Mouse (Mus musculus) hindbrain, embryonic 11.5 days (tissue): ENCODE measurements around the gene Ift81. TPM values are rescaled to one million over a fixed set of nuclear protein-coding genes. Genes with fewer than 3 reads are reported as not detected.
"Not testable (repeated sequence)": the region's sequence is repeated elsewhere in the genome, so short reads cannot be mapped to it uniquely, and the experiment has no call there.

Experiments
- ATAC-seq: fragments of 200-750 bp; cut with Nextera tagmentation; 2 replicates; pipeline ENCODE4 v1.8.0; 2017; ENCODE audit warnings: mild to moderate bottlenecking, moderate TSS enrichment, moderate library complexity; ENCODE audit not compliant: low FRiP score
- DNase-seq: peaks from one replicate; pipeline ENCODE4 v3.0.0-alpha.2; 2015; ENCODE audit warnings: low spot score
- H3K27ac ChIP-seq: fragments of 300-500 bp; sonication (generic); 2 replicates; pipeline ENCODE4 v1.5.1; 2014; ENCODE audit warnings: mild to moderate bottlenecking, low read depth, low read length
- H3K27me3 ChIP-seq: fragments of 300-500 bp; sonication (generic); 2 replicates; pipeline ENCODE4 v1.6.1; 2014; ENCODE audit warnings: mild to moderate bottlenecking, low read length, moderate library complexity, mixed read lengths; ENCODE audit not compliant: control insufficient read depth, insufficient read depth
- H3K36me3 ChIP-seq: fragments of 300-500 bp; sonication (generic); 2 replicates; pipeline ENCODE4 v1.6.1; 2014; ENCODE audit warnings: mild to moderate bottlenecking, low read length, moderate library complexity, mixed read lengths; ENCODE audit not compliant: control insufficient read depth, insufficient read depth
- H3K4me1 ChIP-seq: fragments of 300-500 bp; sonication (generic); replicated peaks from 2 replicates; pipeline ENCODE4 v1.6.1; 2014; ENCODE audit warnings: low read length, mixed read lengths; ENCODE audit not compliant: control insufficient read depth, insufficient read depth
- H3K4me2 ChIP-seq: fragments of 300-500 bp; sonication (generic); replicated peaks from 2 replicates; pipeline ENCODE4 v1.6.1; 2014; ENCODE audit warnings: mild to moderate bottlenecking, low read depth, low read length
- H3K4me3 ChIP-seq: fragments of 300-500 bp; sonication (generic); 2 replicates; pipeline ENCODE4 v1.5.1; 2014; ENCODE audit warnings: low read depth, low read length
- H3K9ac ChIP-seq: fragments of 300-500 bp; sonication (generic); 2 replicates; pipeline ENCODE4 v1.6.1; 2014; ENCODE audit warnings: low read depth, low read length
- H3K9me3 ChIP-seq: fragments of 300-500 bp; sonication (generic); 2 replicates; pipeline ENCODE4 v1.6.1; 2016; ENCODE audit warnings: low read length; ENCODE audit not compliant: control insufficient read depth
- WGBS: fragments of 180-500 bp; shearing (Covaris S2); extraction: QIAGEN DNeasy Blood & Tissue Kit; methylation state at CpG from one replicate; pipeline ENCODE4 v1.1.7; 2014; 5-methylcytosine and 5-hydroxymethylcytosine counted together
- polyA plus RNA-seq: library from polyadenylated mRNA; unstranded; fragments of >200 nt; fragmentation: Nextera tagmentation; extraction: Ambion mirVana; gene quantifications from 2 replicates; pipeline ENCODE4 v1.2.1, GENCODE M21; 2014

The Ift81 gene
- polyA plus RNA-seq, 1 experiment from 2014 or later, result 49.1 TPM

DNA sequence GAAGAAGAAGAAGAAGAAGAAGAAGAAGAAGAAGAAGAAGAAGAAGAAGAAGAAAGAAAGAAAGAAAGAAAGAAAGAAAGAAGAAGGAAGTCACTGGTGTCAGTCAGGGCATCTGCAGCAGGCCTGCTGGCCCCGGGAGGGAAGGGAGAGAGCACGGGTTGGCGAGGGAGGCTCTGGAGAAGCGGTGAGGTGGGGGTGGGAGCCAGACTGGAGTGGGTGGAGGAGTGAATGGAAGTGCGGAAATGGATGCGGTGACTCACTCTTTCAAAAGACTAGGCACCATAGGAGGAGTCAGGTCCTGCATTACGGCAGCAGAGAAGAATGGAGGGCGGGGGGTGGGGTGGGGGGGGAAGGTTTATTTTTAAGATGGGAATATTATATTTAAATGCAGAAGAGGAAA is 34.9 kb upstream of the Ift81 start:
- no peaks in the 10 kb centered on the region for H3K27me3 ChIP-seq
- H3K4me3 ChIP-seq, result no peak overlapping the region
- WGBS, result 72% methylated on average over 8 of the region's 8 CpGs
- H3K4me2 ChIP-seq, result no peak overlapping the region
- DNase-seq, result no peak
- H3K4me1 ChIP-seq, result peaks cover 10% of the 10 kb centered on the region
- no peaks in the 10 kb centered on the region for H3K9me3 ChIP-seq
- no peak for ATAC-seq
- no peak overlapping the region for H3K27ac ChIP-seq
- H3K36me3 ChIP-seq, result no peaks in the 10 kb centered on the region
- no peak overlapping the region for H3K9ac ChIP-seq

DNA sequence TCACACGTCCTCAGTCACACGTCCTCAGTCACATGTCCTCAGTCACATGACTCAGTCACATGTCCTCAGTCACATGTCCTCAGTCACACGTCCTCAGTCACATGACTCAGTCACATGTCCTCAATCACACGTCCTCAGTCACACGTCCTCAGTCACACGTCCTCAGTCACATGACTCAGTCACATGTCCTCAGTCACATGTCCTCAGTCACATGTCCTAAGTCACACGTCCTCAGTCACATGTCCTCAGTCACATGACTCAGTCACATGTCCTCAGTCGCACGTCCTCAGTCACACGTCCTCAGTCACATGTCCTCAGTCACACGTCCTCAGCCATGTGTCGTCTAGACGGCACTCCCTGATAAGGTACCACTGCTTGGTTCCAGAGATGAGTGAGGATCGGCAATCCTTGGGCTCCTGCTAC is 33.6 kb upstream of the Ift81 start:
- not testable (repeated sequence) for H3K9me3 ChIP-seq, H3K4me1 ChIP-seq, H3K4me3 ChIP-seq, H3K27ac ChIP-seq, H3K36me3 ChIP-seq, DNase-seq, H3K27me3 ChIP-seq, H3K9ac ChIP-seq, H3K4me2 ChIP-seq, ATAC-seq
- 95% methylated on average over 13 of the region's 14 CpGs for WGBS

DNA sequence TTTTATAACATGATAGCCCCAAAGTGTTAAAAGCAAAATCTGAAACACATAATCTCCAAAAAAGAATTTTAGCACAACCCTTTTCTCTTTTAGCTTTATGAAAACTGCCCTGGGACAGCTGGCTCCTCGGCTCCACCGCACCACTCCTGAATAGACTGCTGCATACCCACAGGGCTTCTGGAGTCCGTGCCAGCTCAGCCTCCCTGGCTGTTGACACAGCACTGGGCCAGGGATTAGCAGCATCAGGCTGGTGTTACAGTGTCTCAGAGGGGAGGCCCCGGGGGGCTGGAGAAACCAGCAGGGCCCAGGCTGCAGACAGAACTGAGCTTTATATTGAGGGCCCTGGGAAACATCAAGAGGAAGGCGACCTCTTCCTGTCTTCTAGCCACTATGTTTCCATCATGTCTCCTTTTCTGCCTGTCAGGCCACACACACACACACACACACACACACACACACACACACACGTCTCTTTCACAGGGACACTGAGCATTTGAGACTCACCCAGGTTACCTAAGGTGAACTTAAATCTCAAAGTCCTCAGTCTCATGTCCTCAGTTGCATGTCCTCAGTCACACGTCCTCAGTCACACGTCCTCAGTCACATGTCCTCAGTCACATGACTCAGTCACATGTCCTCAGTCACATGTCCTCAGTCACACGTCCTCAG is 33.1 kb upstream of the Ift81 start:
- H3K4me2 ChIP-seq, result no peak overlapping the region
- no peak overlapping the region for H3K27ac ChIP-seq

DNA sequence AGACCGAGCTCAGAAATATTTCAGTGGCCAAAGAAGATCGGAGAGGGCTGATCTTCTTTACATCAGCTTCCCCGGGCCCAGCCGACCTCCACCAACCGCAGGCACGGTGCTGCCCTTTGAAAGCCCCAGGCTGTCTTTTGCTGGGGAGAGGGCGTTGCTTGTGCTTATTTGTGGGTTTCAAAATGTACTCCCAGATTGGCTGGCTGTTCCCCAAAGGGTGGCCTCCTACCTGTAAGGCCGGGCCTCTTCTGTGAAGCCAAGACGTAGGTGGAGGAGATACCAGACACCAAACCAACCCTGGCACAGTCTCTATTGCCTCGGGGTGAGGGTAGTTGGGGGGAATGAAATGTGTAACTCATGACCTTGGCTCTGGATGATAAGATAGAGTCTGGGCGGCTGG is 31.7 kb upstream of the Ift81 start:
- Histone ChIP-seq H3K27me3 (no peaks in the 10 kb centered on the region), H3K4me2 (no peak overlapping the region), H3K4me3 (no peak overlapping the region), H3K9ac (no peak overlapping the region), H3K9me3 (no peaks in the 10 kb centered on the region), H3K36me3 (no peaks in the 10 kb centered on the region), H3K27ac (no peak overlapping the region), H3K4me1 (no peaks in the 10 kb centered on the region)
- ATAC-seq (no peak), DNase-seq (no peak)
- 92% methylated on average over 11 of the region's 11 CpGs for WGBS

More for the DNA sequence above, 33.1 kb upstream of the Ift81 start:
- no peaks in the 10 kb centered on the region for H3K9me3 ChIP-seq
- H3K36me3 ChIP-seq, result no peaks in the 10 kb centered on the region
- DNase-seq (no peak), ATAC-seq (no peak)
- H3K4me1 ChIP-seq, result no peaks in the 10 kb centered on the region
- no peaks in the 10 kb centered on the region for H3K27me3 ChIP-seq
- WGBS, result 78% methylated on average over 9 of the region's 9 CpGs
- H3K9ac ChIP-seq, result no peak overlapping the region
- no peak overlapping the region for H3K4me3 ChIP-seq

DNA sequence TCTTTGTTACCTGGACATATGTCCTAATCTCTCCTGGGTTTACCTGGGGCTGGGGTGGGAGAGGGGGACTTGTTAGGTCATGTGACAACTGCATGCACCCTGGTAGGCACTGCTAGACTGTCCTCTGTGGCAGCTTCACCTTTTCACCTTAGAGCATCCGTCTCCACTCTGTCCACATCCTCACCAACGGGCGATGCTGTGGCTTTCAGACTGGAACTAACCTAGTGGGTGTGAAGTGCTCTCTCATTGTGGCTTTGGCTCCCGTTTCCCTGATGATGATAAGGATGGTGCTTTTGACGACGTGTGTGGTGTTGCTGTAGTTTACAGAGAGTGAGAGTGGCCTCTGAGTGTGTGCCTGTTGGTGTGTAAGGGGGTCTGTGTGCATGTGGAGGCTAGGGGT is 31.0 kb upstream of the Ift81 start:
- Histone ChIP-seq H3K36me3 (no peaks in the 10 kb centered on the region), H3K9me3 (no peaks in the 10 kb centered on the region), H3K27ac (no peak overlapping the region), H3K4me2 (no peak overlapping the region), H3K9ac (no peak overlapping the region), H3K4me3 (no peak overlapping the region), H3K4me1 (no peaks in the 10 kb centered on the region), H3K27me3 (no peaks in the 10 kb centered on the region)
- no peak for ATAC-seq
- WGBS, result 91% methylated on average over 6 of the region's 6 CpGs
- no peak for DNase-seq

DNA sequence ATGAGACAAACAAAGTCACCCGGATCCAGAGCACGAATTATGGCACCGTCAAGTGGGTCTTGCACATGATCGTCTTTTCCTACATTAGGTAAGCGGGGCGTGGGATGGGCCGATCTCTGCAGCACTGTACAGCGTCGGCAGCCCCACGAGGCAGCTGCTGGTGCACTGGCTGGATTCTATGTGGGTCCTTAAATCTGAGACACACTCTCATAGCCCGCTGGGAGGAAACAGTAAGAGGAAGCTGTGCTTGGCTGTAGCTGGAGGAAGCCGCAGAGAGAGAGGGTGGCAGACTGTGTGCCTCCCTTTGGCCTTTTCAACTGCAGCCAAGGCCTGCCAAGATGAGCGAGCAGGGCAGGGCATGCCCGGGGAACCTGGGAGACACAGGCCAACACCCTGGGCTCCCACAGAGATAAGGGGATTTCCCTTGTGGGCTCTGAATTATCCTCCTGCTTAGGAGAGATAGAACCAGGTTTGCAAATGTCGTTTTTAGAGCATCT is 29.8 kb upstream of the Ift81 start:
- WGBS, result 81% methylated on average over 15 of the region's 15 CpGs
- ATAC-seq (no peak), DNase-seq (no peak)
- H3K9me3 ChIP-seq, result no peaks in the 10 kb centered on the region
- no peaks in the 10 kb centered on the region for H3K4me1 ChIP-seq
- H3K4me3 ChIP-seq, result no peak overlapping the region
- no peaks in the 10 kb centered on the region for H3K27me3 ChIP-seq
- H3K4me2 ChIP-seq, result 0 out of 2 replicates have a peak overlapping the region, but pooled peaks have one; percentile 11
- no peak overlapping the region for H3K9ac ChIP-seq
- no peak overlapping the region for H3K27ac ChIP-seq
- H3K36me3 ChIP-seq, result no peaks in the 10 kb centered on the region

DNA sequence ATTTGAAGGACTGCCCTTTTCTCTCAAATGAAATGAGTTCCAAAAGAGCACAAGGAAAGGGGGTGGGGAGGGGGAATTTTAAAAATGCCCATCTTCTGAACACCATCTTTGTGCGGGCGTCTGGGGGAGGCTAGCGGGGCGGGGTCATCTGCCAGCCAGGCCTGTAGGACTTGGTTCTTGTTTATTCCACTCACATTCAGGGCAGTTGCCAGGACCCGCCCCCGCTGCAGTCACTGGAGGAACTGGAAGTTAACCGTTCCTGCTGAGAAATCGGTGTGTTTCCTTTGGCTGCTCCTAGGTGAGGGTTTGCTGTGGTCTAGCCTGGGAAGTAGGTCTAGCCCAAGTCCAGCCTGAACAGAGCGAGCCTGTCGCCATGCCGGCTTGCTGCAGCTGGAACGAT is 29.4 kb upstream of the Ift81 start, which contains the start of gene P2rx7:
TSS of gene P2rx7 (plus strand) at position 211 of the 400 bp plus-strand sequence.
- no peak within 1 kb of the TSS for H3K4me3 ChIP-seq
- no peak within 1 kb of the TSS for H3K9ac ChIP-seq
- no peaks in the 10 kb centered on the region for H3K27me3 ChIP-seq
- H3K27ac ChIP-seq, result 0 out of 2 replicates have a peak within 1 kb of the TSS, but pooled peaks have one; percentile 42
- 0 out of 2 replicates have a peak within 1 kb of the TSS, but pooled peaks have one; percentile 11 for H3K4me2 ChIP-seq
- DNase-seq (peak; percentile 49), ATAC-seq (no peak)
- H3K4me1 ChIP-seq, result no peaks in the 10 kb centered on the region
- no peaks in the 10 kb centered on the region for H3K36me3 ChIP-seq
- no peaks in the 10 kb centered on the region for H3K9me3 ChIP-seq
- WGBS, result 65% methylated on average over 12 of the region's 12 CpGs

DNA sequence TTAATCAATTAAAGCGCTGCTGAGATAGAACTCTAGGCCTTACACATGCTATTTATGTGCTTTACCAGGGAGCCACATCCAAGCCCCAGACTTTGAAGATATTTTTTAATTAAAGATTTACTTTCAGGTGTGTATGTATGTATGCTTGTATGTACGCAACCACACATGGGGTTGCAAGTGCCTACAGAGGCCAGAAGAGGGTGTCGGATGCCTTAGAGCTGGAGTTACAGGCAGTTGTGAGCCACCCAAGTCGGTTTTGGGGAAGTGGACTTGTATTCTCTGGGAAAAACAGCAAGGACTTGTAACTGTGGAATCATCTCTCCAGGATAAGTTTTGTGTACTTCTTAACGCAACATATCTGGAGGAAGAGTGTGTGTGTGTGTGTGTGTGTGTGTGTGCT is 25.7 kb upstream of the Ift81 start:
- no peaks in the 10 kb centered on the region for H3K27me3 ChIP-seq
- DNase-seq (no peak), ATAC-seq (no peak)
- no peak overlapping the region for H3K4me3 ChIP-seq
- no peak overlapping the region for H3K27ac ChIP-seq
- no peaks in the 10 kb centered on the region for H3K36me3 ChIP-seq
- no peaks in the 10 kb centered on the region for H3K9me3 ChIP-seq
- H3K9ac ChIP-seq, result no peak overlapping the region
- no peaks in the 10 kb centered on the region for H3K4me1 ChIP-seq
- H3K4me2 ChIP-seq, result no peak overlapping the region
- 88% methylated on average over 5 of the region's 5 CpGs for WGBS

DNA sequence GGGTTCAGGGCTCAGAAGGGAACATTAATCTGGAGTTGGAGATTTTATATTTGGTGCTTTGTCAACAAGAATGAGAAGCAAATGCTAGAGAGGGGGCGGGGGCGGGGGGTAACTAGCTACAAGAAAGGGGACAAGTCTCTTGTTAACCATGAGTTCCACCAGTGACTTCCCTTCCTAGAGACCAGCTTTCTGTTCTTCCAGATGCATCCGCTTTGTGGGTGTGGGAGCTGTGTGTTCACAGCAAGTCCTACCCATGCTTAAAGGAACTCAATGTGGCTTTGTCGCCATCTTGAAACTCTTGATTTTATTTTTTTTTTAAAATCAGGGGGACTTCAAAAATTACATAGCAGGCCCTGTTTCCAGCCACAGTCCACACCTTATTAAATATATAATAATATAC is 25.2 kb upstream of the Ift81 start:
- WGBS, result 93% methylated on average over 4 of the region's 4 CpGs
- H3K4me1 ChIP-seq, result no peaks in the 10 kb centered on the region
- DNase-seq (no peak), ATAC-seq (no peak)
- H3K9ac ChIP-seq, result no peak overlapping the region
- H3K36me3 ChIP-seq, result no peaks in the 10 kb centered on the region
- no peak overlapping the region for H3K27ac ChIP-seq
- no peak overlapping the region for H3K4me2 ChIP-seq
- H3K9me3 ChIP-seq, result no peaks in the 10 kb centered on the region
- no peaks in the 10 kb centered on the region for H3K27me3 ChIP-seq
- no peak overlapping the region for H3K4me3 ChIP-seq
